Mouse (Mus musculus) testis, adult 2 months (tissue): Measurements from ENCODE around the gene Cyb5r2.

Experiments used
- CTCF ChIP-seq: fragments of 200-500 bp; IDR thresholded peaks from 2 replicates; pipeline ENCODE4 v1.5.1; 2012; ENCODE audit warnings: low read depth, mild to moderate bottlenecking, inconsistent platforms, low read length, moderate library complexity; ENCODE audit not compliant: control insufficient read depth, insufficient read depth, insufficient replicate concordance
- POLR2A ChIP-seq: fragments of 200-500 bp; IDR thresholded peaks from 2 replicates; pipeline ENCODE4 v1.6.1; 2012; ENCODE audit warnings: low read depth, mild to moderate bottlenecking, inconsistent platforms, low read length, moderate library complexity; ENCODE audit not compliant: control insufficient read depth

DNA sequence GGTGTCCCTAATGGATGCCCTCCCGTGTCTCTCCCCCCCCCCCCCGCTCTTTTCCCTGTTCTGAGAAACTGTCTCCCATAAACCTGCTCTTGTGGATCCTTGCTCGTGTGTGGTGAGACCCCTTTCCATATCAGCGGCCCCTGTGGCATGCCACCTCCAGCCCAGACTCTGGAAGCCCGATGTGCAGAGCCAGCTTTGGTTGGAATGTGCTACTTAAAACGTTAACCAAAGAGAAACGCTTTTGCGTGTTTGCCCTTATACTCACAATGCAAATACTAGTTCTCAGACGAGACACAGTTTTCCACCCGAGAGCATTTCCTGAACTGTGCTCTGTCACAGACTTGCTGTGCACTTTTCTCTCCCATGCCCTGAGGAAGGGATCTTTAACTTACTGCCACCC is 27.2 kb downstream of the Cyb5r2 start:
- TF ChIP-seq CTCF (no peak), POLR2A (no peak)
